Mouse (Mus musculus): ENCODE results near the gene Klhl10. TPM values are rescaled to one million over a fixed set of nuclear protein-coding genes. Genes with fewer than 3 reads are reported as not detected.

Klhl10 gene
- total and polyA plus RNA-seq, 2 experiments from 2014 or later, result 0.39 to 0.42 TPM

- H3K4me1 ChIP-seq (ENCODE audit: insufficient read depth, low read length), result peaks cover 6% of the 10 kb centered on the region
- DNase-seq (ENCODE audit: low spot score), result peak; percentile 72
- no peak overlapping the region for H3K27ac ChIP-seq
- no peak overlapping the region for H3K9ac ChIP-seq (replicated peaks; ENCODE audit: low read length)
- ATAC-seq, result 0 out of 2 replicates have a peak, but pooled peaks have one; percentile 46
- peak; percentile 77 for TF ChIP-seq CTCF (IDR thresholded peaks at IDR 0.05; ENCODE audit: low read depth)
- H3K27me3 ChIP-seq (ENCODE audit: insufficient read depth, low read length), result no peaks in the 10 kb centered on the region
- no peak overlapping the region for H3K4me3 ChIP-seq (ENCODE audit: low read length)
- no peaks in the 10 kb centered on the region; the same call in 1 of the 2 replicates for H3K36me3 ChIP-seq (ENCODE audit: insufficient read depth, low read length)
- no peak overlapping the region for H3K4me2 ChIP-seq (ENCODE audit: low read depth, low read length)
- no peaks in the 10 kb centered on the region for H3K9me3 ChIP-seq (ENCODE audit: low read length)
- WGBS, result 42% methylated on average over 10 of the region's 10 CpGs
These were observed 33.5 kb upstream of the Klhl10 start for GRCm38 (mm10) chr11:100408076-100408834.

GRCm38 (mm10) chr11:100408835-100409462 is 32.8 kb upstream of the Klhl10 start:
- no peaks in the 10 kb centered on the region for H3K9me3 ChIP-seq (ENCODE audit: low read length)
- no peak overlapping the region for H3K9ac ChIP-seq (replicated peaks; ENCODE audit: low read length)
- no peak for DNase-seq (ENCODE audit: low spot score)
- no peak for TF ChIP-seq CTCF (IDR thresholded peaks at IDR 0.05; ENCODE audit: low read depth)
- 95% methylated on average over 12 of the region's 12 CpGs for WGBS
- H3K4me2 ChIP-seq (ENCODE audit: low read depth, low read length), result no peak overlapping the region
- no peaks in the 10 kb centered on the region; the same call in 1 of the 2 replicates for H3K36me3 ChIP-seq (ENCODE audit: insufficient read depth, low read length)
- H3K4me1 ChIP-seq (ENCODE audit: insufficient read depth, low read length), result peaks cover 13% of the 10 kb centered on the region
- H3K27ac ChIP-seq, result no peak overlapping the region
- no peak for ATAC-seq
- H3K27me3 ChIP-seq (ENCODE audit: insufficient read depth, low read length), result no peaks in the 10 kb centered on the region
- H3K4me3 ChIP-seq (ENCODE audit: low read length), result no peak overlapping the region

- no peaks in the 10 kb centered on the region for H3K9me3 ChIP-seq (ENCODE audit: low read length)
- no peak for DNase-seq (ENCODE audit: low spot score)
- WGBS, result 63% methylated on average over 3 of the region's 3 CpGs
- no peak overlapping the region for H3K4me3 ChIP-seq (ENCODE audit: low read length)
- H3K27ac ChIP-seq, result no peak overlapping the region
- H3K9ac ChIP-seq (replicated peaks; ENCODE audit: low read length), result no peak overlapping the region
- no peaks in the 10 kb centered on the region; the same call in 1 of the 2 replicates for H3K36me3 ChIP-seq (ENCODE audit: insufficient read depth, low read length)
- no peak for TF ChIP-seq CTCF (IDR thresholded peaks at IDR 0.05; ENCODE audit: low read depth)
- H3K4me1 ChIP-seq (ENCODE audit: insufficient read depth, low read length), result peaks cover 14% of the 10 kb centered on the region
- no peak for ATAC-seq
- no peaks in the 10 kb centered on the region for H3K27me3 ChIP-seq (ENCODE audit: insufficient read depth, low read length)
- no peak overlapping the region for H3K4me2 ChIP-seq (ENCODE audit: low read depth, low read length)
These were observed 32.0 kb upstream of the Klhl10 start for GRCm38 (mm10) chr11:100409686-100410085.

- ATAC-seq (no peak), DNase-seq (ENCODE audit: low spot score) (no peak)
- Histone ChIP-seq H3K36me3 (ENCODE audit: insufficient read depth, low read length) (no peaks in the 10 kb centered on the region; the same call in 1 of the 2 replicates), H3K27me3 (ENCODE audit: insufficient read depth, low read length) (no peaks in the 10 kb centered on the region), H3K4me1 (ENCODE audit: insufficient read depth, low read length) (peaks cover 14% of the 10 kb centered on the region), H3K27ac (no peak overlapping the region), H3K9me3 (ENCODE audit: low read length) (no peaks in the 10 kb centered on the region), H3K4me2 (ENCODE audit: low read depth, low read length) (no peak overlapping the region), H3K4me3 (ENCODE audit: low read length) (no peak overlapping the region), H3K9ac (replicated peaks; ENCODE audit: low read length) (no peak overlapping the region)
- WGBS, result 89% methylated on average over 11 of the region's 11 CpGs
- no peak for TF ChIP-seq CTCF (IDR thresholded peaks at IDR 0.05; ENCODE audit: low read depth)
These were observed 30.0 kb upstream of the Klhl10 start for GRCm38 (mm10) chr11:100411736-100412135.

GRCm38 (mm10) chr11:100413541-100413940 is 28.2 kb upstream of the Klhl10 start:
- no peaks in the 10 kb centered on the region for H3K9me3 ChIP-seq (ENCODE audit: low read length)
- no peak for DNase-seq (ENCODE audit: low spot score)
- no peaks in the 10 kb centered on the region for H3K27me3 ChIP-seq (ENCODE audit: insufficient read depth, low read length)
- H3K27ac ChIP-seq, result no peak overlapping the region
- peak overlapping the region; percentile 71 for H3K9ac ChIP-seq (replicated peaks; ENCODE audit: low read length)
- H3K36me3 ChIP-seq (ENCODE audit: insufficient read depth, low read length), result no peaks in the 10 kb centered on the region; the same call in 1 of the 2 replicates
- peak overlapping the region; percentile 71 for H3K4me2 ChIP-seq (ENCODE audit: low read depth, low read length)
- peaks cover 14% of the 10 kb centered on the region for H3K4me1 ChIP-seq (ENCODE audit: insufficient read depth, low read length)
- TF ChIP-seq CTCF (IDR thresholded peaks at IDR 0.05; ENCODE audit: low read depth), result no peak
- ATAC-seq, result no peak
- H3K4me3 ChIP-seq (ENCODE audit: low read length), result peak overlapping the region; percentile 60
- 79% methylated on average over 11 of the region's 11 CpGs for WGBS

GRCm38 (mm10) chr11:100414021-100414913 is 27.4 kb upstream of the Klhl10 start, which contains the start of gene P3h4:
Gene P3h4, minus strand, starts transcription at chr11:100414836.
- DNase-seq (ENCODE audit: low spot score) (peak; percentile 89), ATAC-seq (peak; percentile 96)
- peaks cover 14% of the 10 kb centered on the region for H3K4me1 ChIP-seq (ENCODE audit: insufficient read depth, low read length)
- H3K36me3 ChIP-seq (ENCODE audit: insufficient read depth, low read length), result no peaks in the 10 kb centered on the region
- peak within 1 kb of the TSS; percentile 60 for H3K4me3 ChIP-seq (ENCODE audit: low read length)
- peak; percentile 63 for TF ChIP-seq CTCF (IDR thresholded peaks at IDR 0.05; ENCODE audit: low read depth)
- peak within 1 kb of the TSS; percentile 78 for H3K27ac ChIP-seq
- no peaks in the 10 kb centered on the region for H3K27me3 ChIP-seq (ENCODE audit: insufficient read depth, low read length)
- WGBS, result 2% methylated on average over 90 of the region's 93 CpGs
- H3K9ac ChIP-seq (replicated peaks; ENCODE audit: low read length), result peak within 1 kb of the TSS; percentile 71
- H3K9me3 ChIP-seq (ENCODE audit: low read length), result no peaks in the 10 kb centered on the region
- H3K4me2 ChIP-seq (ENCODE audit: low read depth, low read length), result peak within 1 kb of the TSS; percentile 71
